Mouse (Mus musculus): ENCODE results near the gene Mcat.
A peak's percentile ranks its signal among the peaks of the same experiment; 100 is the strongest.

GRCm38 (mm10) chr15:83603046-83603396 is 39.4 kb upstream of the Mcat start:
- TF ChIP-seq CTCF (conservative IDR thresholded peaks at IDR 0.05 in 1 of 2, IDR thresholded peaks at IDR 0.05 in 1 of 2; ENCODE audit: low read depth in 2 of 2, low read length in 2 of 2): peak in 1 of 2 experiments; percentile 14; a peak in 1 of 4 replicates
- TF ChIP-seq MAFK (IDR thresholded peaks at IDR 0.05; ENCODE audit: insufficient replicate concordance, low read length): no peak
